Mouse (Mus musculus) stomach, postnatal 0 days (tissue): ENCODE measurements at regions not wholly inside any gene's neighbourhood (a gene's known extent, or its start where the extent isn't known, plus 50 kb on each side); places are given as distances from the start of the nearest gene placed in this dataset.

ENCODE experiments used
- CTCF ChIP-seq: IDR thresholded peaks from 2 replicates; pipeline ENCODE4 v1.5.1; 2016; ENCODE audit warnings: antibody characterized with exemption, low read depth, mild to moderate bottlenecking, moderate library complexity
- EP300 ChIP-seq: optimal IDR thresholded peaks from 2 replicates; pipeline ENCODE3; 2016; ENCODE audit warnings: antibody characterized with exemption

GRCm38 (mm10) chr17:45209387-45209663, 224.2 kb downstream of the Cdc5l start:
- TF ChIP-seq CTCF: no peak
- TF ChIP-seq EP300: no peak
